In the genomic region with DNA sequence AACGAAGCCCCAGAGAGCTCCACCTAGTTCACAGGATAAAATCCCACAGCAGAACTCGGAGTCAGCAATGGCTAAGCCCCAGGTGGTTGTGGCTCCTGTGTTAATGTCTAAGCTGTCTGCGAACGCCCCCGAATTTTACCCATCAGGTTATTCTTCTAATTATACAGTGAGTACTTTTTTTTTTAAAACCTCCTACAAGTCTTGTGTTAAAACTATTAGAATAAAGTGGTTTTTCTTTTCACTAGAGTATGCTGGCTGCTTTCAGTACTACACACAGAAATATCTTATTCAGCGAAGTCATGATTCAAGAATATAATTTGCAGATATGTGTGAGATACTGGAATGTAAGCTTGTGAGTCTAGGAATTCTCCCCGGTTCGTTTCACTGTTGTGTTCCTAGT, we compare ENCODE assay signal across 8 mouse cellular contexts. TPM values are rescaled to one million over a fixed set of nuclear protein-coding genes. Genes with fewer than 3 reads are reported as not detected.
DNase-seq lines count a peak whose midpoint lies in the region; ATAC-seq and TF ChIP-seq lines count a peak whose summit lies in the region.

No protein-coding gene starts in this region.

- H3K79me2 ChIP-seq in MEL (ENCODE audit: control insufficient read depth, insufficient read depth, low read length, poor library complexity): peaks cover 29% of the 10 kb centered on the region

- H3K4me3 ChIP-seq in heart, embryonic 14.5 days (ENCODE audit: control insufficient read depth in 1 of 2, insufficient read depth in 1 of 2, low read depth in 1 of 2, low read length in 2 of 2): peak overlapping the region; percentile 67 to 97
- peak overlapping the region; percentile 92 to 99 for H3K4me3 ChIP-seq in MEL (ENCODE audit: control insufficient read depth in 1 of 2, insufficient read depth in 1 of 2, low read depth in 2 of 2, low read length in 2 of 2)
- H3K4me3 ChIP-seq in embryonic fibroblast, embryonic 13.5 days (ENCODE audit: insufficient read depth, low read length): peak overlapping the region; percentile 95
- H3K4me3 ChIP-seq in midbrain, postnatal 0 days (ENCODE audit: low read depth, low read length): peak overlapping the region; percentile 97

- no peak for TF ChIP-seq RAD21 in MEL (IDR thresholded peaks at IDR 0.05; ENCODE audit: low read depth, low read length)

- no peak for TF ChIP-seq POLR2A in MEL (IDR thresholded peaks at IDR 0.05; ENCODE audit: control insufficient read depth in 1 of 2, insufficient read depth in 1 of 2, low read depth in 1 of 2, low read length in 2 of 2, poor library complexity in 1 of 2)
- no peak for TF ChIP-seq POLR2A in embryonic fibroblast, embryonic 13.5 days (IDR thresholded peaks at IDR 0.05; ENCODE audit: low read depth, low read length)

- TF ChIP-seq EP300 in MEL (IDR thresholded peaks at IDR 0.05; ENCODE audit: low read depth in 1 of 2, low read length in 2 of 2): no peak

- WGBS in heart, embryonic 14.5 days: 20% methylated on average over 8 of the region's 8 CpGs
- 13% methylated on average over 8 of the region's 8 CpGs for WGBS in midbrain, postnatal 0 days

- no peaks in the 10 kb centered on the region for H3K9me3 ChIP-seq in heart, embryonic 14.5 days (ENCODE audit: control insufficient read depth, low read length)
- H3K9me3 ChIP-seq in MEL (replicated peaks; ENCODE audit: insufficient read depth, low read length): no peaks in the 10 kb centered on the region
- H3K9me3 ChIP-seq in midbrain, postnatal 0 days (ENCODE audit: low read length): no peaks in the 10 kb centered on the region

- H3K4me1 ChIP-seq in heart, embryonic 14.5 days (ENCODE audit: control insufficient read depth in 2 of 2, insufficient read depth in 2 of 2, low read length in 2 of 2): peaks cover 0 to 20% of the 10 kb centered on the region in 2 experiments; a peak in 3 of 4 replicates
- peaks cover 4 to 11% of the 10 kb centered on the region in 2 experiments; a peak in 3 of 4 replicates for H3K4me1 ChIP-seq in MEL (ENCODE audit: control insufficient read depth in 1 of 2, insufficient read depth in 2 of 2, low read length in 2 of 2)
- peaks cover 7% of the 10 kb centered on the region; the same call in 1 of the 2 replicates for H3K4me1 ChIP-seq in embryonic fibroblast, embryonic 13.5 days (ENCODE audit: control insufficient read depth, insufficient read depth, low read length)
- 0 out of 2 replicates have a peak, but pooled peaks cover 3% of the 10 kb centered on the region for H3K4me1 ChIP-seq in midbrain, postnatal 0 days (ENCODE audit: insufficient read depth, low read length)

- H3K4me2 ChIP-seq in heart, embryonic 14.5 days (ENCODE audit: low read length): peak overlapping the region; percentile 74
- H3K4me2 ChIP-seq in midbrain, postnatal 0 days (ENCODE audit: low read depth, low read length, poor library complexity, severe bottlenecking): peak overlapping the region; percentile 74

- no peak for ATAC-seq in heart, embryonic 14.5 days (ENCODE audit: insufficient number of reproducible peaks, insufficient read depth, low FRiP score, low read depth)
- no peak for ATAC-seq in midbrain, postnatal 0 days (ENCODE audit: low FRiP score)

- H3K9ac ChIP-seq in heart, embryonic 14.5 days (ENCODE audit: low read length): peak overlapping the region; percentile 99
- H3K9ac ChIP-seq in MEL (ENCODE audit: control insufficient read depth, low read depth, low read length, poor library complexity, severe bottlenecking): peak overlapping the region; percentile 100
- no peak overlapping the region for H3K9ac ChIP-seq in midbrain, postnatal 0 days (replicated peaks; ENCODE audit: low read length, poor library complexity, severe bottlenecking)

- DNase-seq in heart, adult 8-10 months (ENCODE audit: low spot score): no peak
- DNase-seq in MEL (ENCODE audit: low read depth, low spot score): peak; percentile 34
- peak; percentile 36 for DNase-seq in kidney, postnatal 10 days
- DNase-seq in midbrain, postnatal 0 days (ENCODE audit: low spot score): peak; percentile 26
- no peak for DNase-seq in urinary bladder, postnatal 25 days (ENCODE audit: low spot score)
- no peak for DNase-seq in layer of hippocampus, adult 18-20 months (ENCODE audit: low spot score in 2 of 2)

- TF ChIP-seq CTCF in MEL (IDR thresholded peaks at IDR 0.05 in 2 of 3, conservative IDR thresholded peaks at IDR 0.05 in 1 of 3; ENCODE audit: control insufficient read depth in 1 of 3, insufficient read depth in 1 of 3, low read depth in 2 of 3, low read length in 3 of 3, poor library complexity in 1 of 3, severe bottlenecking in 1 of 3): no peak
- no peak for TF ChIP-seq CTCF in embryonic fibroblast, embryonic 13.5 days (IDR thresholded peaks at IDR 0.05; ENCODE audit: borderline replicate concordance, insufficient read depth, low read length)
- TF ChIP-seq CTCF in midbrain, postnatal 0 days (IDR thresholded peaks at IDR 0.05): peak; percentile 23; the same call in 1 of the 2 replicates

- H3K27me3 ChIP-seq in heart, embryonic 14.5 days (ENCODE audit: control insufficient read depth, insufficient read depth, low read length): no peaks in the 10 kb centered on the region
- H3K27me3 ChIP-seq in MEL (ENCODE audit: control insufficient read depth in 1 of 2, insufficient read depth in 2 of 2, low read length in 2 of 2): no peaks in the 10 kb centered on the region
- no peaks in the 10 kb centered on the region for H3K27me3 ChIP-seq in midbrain, postnatal 0 days (ENCODE audit: insufficient read depth, low read length)

- peak overlapping the region; percentile 96 to 98 for H3K27ac ChIP-seq in heart, embryonic 14.5 days (replicated peaks in 1 of 2; ENCODE audit: control insufficient read depth in 1 of 2, insufficient read depth in 1 of 2, low read depth in 2 of 2, low read length in 2 of 2)
- no peak overlapping the region for H3K27ac ChIP-seq in MEL (ENCODE audit: control insufficient read depth, low read depth, low read length)
- H3K27ac ChIP-seq in embryonic fibroblast, embryonic 13.5 days (ENCODE audit: insufficient read depth, low read length): peak overlapping the region; percentile 77
- H3K27ac ChIP-seq in midbrain, postnatal 0 days (ENCODE audit: low read depth, low read length): peak overlapping the region; percentile 96; the same call in 1 of the 2 replicates

- H3K36me3 ChIP-seq in heart, embryonic 14.5 days (ENCODE audit: control insufficient read depth, insufficient read depth, low read length): peaks cover 37% of the 10 kb centered on the region
- H3K36me3 ChIP-seq in MEL (ENCODE audit: control insufficient read depth in 1 of 2, insufficient read depth in 2 of 2, low read length in 2 of 2): peaks cover 9 to 20% of the 10 kb centered on the region in 2 experiments; a peak in 3 of 4 replicates
- H3K36me3 ChIP-seq in midbrain, postnatal 0 days (ENCODE audit: insufficient read depth, low read length): no peaks in the 10 kb centered on the region

TF ChIP-seq in MEL, 35 proteins besides CTCF, POLR2A, EP300 and RAD21 (continues in another document):
- TF ChIP-seq TAL1 (IDR thresholded peaks at IDR 0.05; ENCODE audit: low read length): no peak
- TF ChIP-seq GATA1 (IDR thresholded peaks at IDR 0.05; ENCODE audit: low read depth, low read length): no peak

RNA-seq across cellular contexts. Expression of a gene that starts 1.8 kb away (rescaled TPM):
- 29.9 and 32.3 TPM in 2 replicates for polyA plus RNA-seq in heart, embryonic 14.5 days (2014; fragmentation: Nextera tagmentation; extraction: Ambion mirVana)
- 100 to 1,000 TPM; 115 to 123 (median 121) TPM for total RNA-seq in heart, adult 8-10 months (2022)
- total RNA-seq in MEL (2012; rRNA removed): 18.1 and 23.2 TPM in 2 replicates
- 10 to 100 TPM; 37.1 to 90.1 TPM for polyA plus RNA-seq in MEL (2012; ENCODE audit: insufficient read depth in 1 of 2, insufficient read length in 2 of 2, low read depth in 1 of 2, low replicate concordance in 2 of 2, missing spikeins in 1 of 2)
- polyA plus RNA-seq in embryonic fibroblast, embryonic 13.5 days (2011; ENCODE audit: insufficient read length, low read depth, missing spikeins): 147 and 149 TPM in 2 replicates
- total RNA-seq in midbrain, postnatal 0 days (2014; rRNA removed): 113 and 114 TPM in 2 replicates
- polyA plus RNA-seq in midbrain, postnatal 0 days (2015; fragmentation: Nextera tagmentation; extraction: Ambion mirVana): 166 and 182 TPM in 2 replicates
- total RNA-seq in layer of hippocampus, adult 18-20 months (2021): 10 to 100 TPM; 95.2 to 98.8 TPM

RNA-seq across cellular contexts. Expression of a gene that starts 32.4 kb away (rescaled TPM):
- polyA plus RNA-seq in heart, embryonic 14.5 days (2014; fragmentation: Nextera tagmentation; extraction: Ambion mirVana): 44.4 and 45.3 TPM in 2 replicates
- 1 to 10 TPM; 5.2 to 7.9 (median 7.4) TPM for total RNA-seq in heart, adult 8-10 months (2022)
- total RNA-seq in MEL (2012; rRNA removed): 11.1 and 12.0 TPM in 2 replicates
- 10 to 100 TPM in 1 of 2 experiments, not detected in 1; 16.7 TPM for polyA plus RNA-seq in MEL (2012; ENCODE audit: insufficient read depth in 1 of 2, insufficient read length in 2 of 2, low read depth in 1 of 2, low replicate concordance in 2 of 2, missing spikeins in 1 of 2)
- 42.8 and 47.0 TPM in 2 replicates for polyA plus RNA-seq in embryonic fibroblast, embryonic 13.5 days (2011; ENCODE audit: insufficient read length, low read depth, missing spikeins)
- total RNA-seq in midbrain, postnatal 0 days (2014; rRNA removed): 58.5 and 79.7 TPM in 2 replicates
- polyA plus RNA-seq in midbrain, postnatal 0 days (2015; fragmentation: Nextera tagmentation; extraction: Ambion mirVana): 57.5 and 60.6 TPM in 2 replicates
- total RNA-seq in layer of hippocampus, adult 18-20 months (2021): 10 to 100 TPM; 19.8 to 25.9 TPM

RNA-seq across cellular contexts. Expression of a gene that starts 57.7 kb away (rescaled TPM):
- polyA plus RNA-seq in heart, embryonic 14.5 days (2014; fragmentation: Nextera tagmentation; extraction: Ambion mirVana): 1.7 and 2.4 TPM in 2 replicates
- 10 to 100 TPM in 3 of 4 experiments, 1 to 10 TPM in 1; 8.3 to 16.7 (median 14.7) TPM for total RNA-seq in heart, adult 8-10 months (2022)
- total RNA-seq in MEL (2012; rRNA removed): 2.9 and 3.9 TPM in 2 replicates
- polyA plus RNA-seq in MEL (2012; ENCODE audit: insufficient read depth in 1 of 2, insufficient read length in 2 of 2, low read depth in 1 of 2, low replicate concordance in 2 of 2, missing spikeins in 1 of 2): 1 to 10 TPM in 1 of 2 experiments, not detected in 1; 8.3 TPM
- polyA plus RNA-seq in embryonic fibroblast, embryonic 13.5 days (2011; ENCODE audit: insufficient read length, low read depth, missing spikeins): 28.0 and 31.7 TPM in 2 replicates
- total RNA-seq in midbrain, postnatal 0 days (2014; rRNA removed): 27.3 and 30.9 TPM in 2 replicates
- 3.5 and 5.2 TPM in 2 replicates for polyA plus RNA-seq in midbrain, postnatal 0 days (2015; fragmentation: Nextera tagmentation; extraction: Ambion mirVana)
- total RNA-seq in layer of hippocampus, adult 18-20 months (2021): 10 to 100 TPM; 29.4 to 30.6 TPM

RNA-seq across cellular contexts. Expression of a gene that starts 58.0 kb away (rescaled TPM):
- polyA plus RNA-seq in heart, embryonic 14.5 days (2014; fragmentation: Nextera tagmentation; extraction: Ambion mirVana): 0.77 and 1.1 TPM in 2 replicates
- 1 to 10 TPM in 3 of 4 experiments, under 1 TPM in 1; 0.63 to 2.6 (median 1.8) TPM for total RNA-seq in heart, adult 8-10 months (2022)
- total RNA-seq in MEL (2012; rRNA removed): 0.23 TPM in 2 replicates
- polyA plus RNA-seq in MEL (2012; ENCODE audit: insufficient read depth in 1 of 2, insufficient read length in 2 of 2, low read depth in 1 of 2, low replicate concordance in 2 of 2, missing spikeins in 1 of 2): under 1 TPM in 1 of 2 experiments, not detected in 1; 0.24 TPM
- 0.61 and 0.73 TPM in 2 replicates for polyA plus RNA-seq in embryonic fibroblast, embryonic 13.5 days (2011; ENCODE audit: insufficient read length, low read depth, missing spikeins)
- 7.8 and 11.8 TPM in 2 replicates for total RNA-seq in midbrain, postnatal 0 days (2014; rRNA removed)
- 0.83 and 1.7 TPM in 2 replicates for polyA plus RNA-seq in midbrain, postnatal 0 days (2015; fragmentation: Nextera tagmentation; extraction: Ambion mirVana)
- total RNA-seq in layer of hippocampus, adult 18-20 months (2021): 1 to 10 TPM; 2.2 to 2.4 TPM

Comparison
In these comparisons a context has a peak if more than half of its experiments do, and no peak if none do; other contexts are left out.
1. DNase-seq: peak in MEL (single experiment), kidney, postnatal 10 days (single experiment) and midbrain, postnatal 0 days (single experiment); none in heart, adult 8-10 months (single experiment), urinary bladder, postnatal 25 days (single experiment) and layer of hippocampus, adult 18-20 months (0 of 2).
2. Peak in every context shown above with its lines, with median percentiles within 50 percentile points of each other: H3K4me3 ChIP-seq.